Mouse (Mus musculus): ENCODE measurements around the gene Rfx8.

DNA sequence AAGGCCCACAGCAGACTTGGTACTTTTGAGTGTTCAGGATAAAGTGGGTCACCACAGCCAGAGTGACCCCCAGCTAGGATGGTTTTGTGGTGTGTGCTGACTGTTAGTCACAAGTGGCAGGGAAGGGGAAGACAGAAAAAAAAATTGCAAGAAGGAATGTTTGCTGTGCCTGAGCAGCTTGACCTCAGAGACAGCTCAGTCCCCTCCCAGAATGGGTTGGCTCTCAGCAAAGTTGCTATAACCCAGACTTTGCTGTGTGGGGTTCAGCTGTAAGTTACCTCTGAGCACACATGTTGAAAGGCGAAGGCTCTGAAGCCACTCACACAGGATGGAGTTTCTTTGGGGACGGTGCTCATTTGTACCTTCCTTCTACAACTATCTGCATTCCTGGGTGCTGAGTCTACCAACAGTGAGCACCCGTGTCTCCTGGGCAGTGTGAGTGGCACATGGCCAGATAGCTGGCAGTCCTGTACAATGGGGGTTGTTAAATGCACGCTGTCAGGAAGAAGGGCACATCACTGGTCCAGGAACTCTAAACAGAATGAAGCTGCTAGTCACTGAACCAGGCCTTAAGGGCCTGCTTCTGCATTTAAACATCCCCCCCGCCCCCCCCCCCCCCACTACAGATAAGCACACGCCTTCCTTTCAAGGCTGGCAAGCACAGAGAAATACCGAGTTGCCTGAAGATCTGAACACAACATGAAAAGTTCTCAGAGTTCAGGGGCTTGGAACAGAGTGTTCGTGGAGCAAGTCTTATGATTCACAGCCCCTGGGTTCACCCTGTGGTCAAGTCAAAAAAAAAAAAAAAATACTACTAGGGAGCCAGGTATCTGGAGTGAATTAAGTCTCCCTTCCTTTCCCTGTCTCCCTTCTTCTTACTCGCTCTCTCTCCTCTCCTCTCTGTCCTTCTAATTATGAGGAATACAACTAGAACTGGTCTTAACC is 38.7 kb upstream of the Rfx8 start:
- TF ChIP-seq CTCF (IDR thresholded peaks at IDR 0.05; ENCODE audit: low read depth) (no peak), EP300 (IDR thresholded peaks at IDR 0.05; ENCODE audit: low read depth) (no peak)
